Mouse (Mus musculus) cerebellum, adult 11-12 months (tissue): ENCODE measurements at regions not wholly inside any gene's neighbourhood (a gene's known extent, or its start where the extent isn't known, plus 50 kb on each side); places are given as distances from the start of the nearest gene placed in this dataset.
"Not testable (repeated sequence)": the region's sequence is repeated elsewhere in the genome, so short reads cannot be mapped to it uniquely, and the experiment has no call there.

Experiments used
- DNase-seq: peaks from one replicate; pipeline ENCODE4 v3.0.0; 2022

GRCm38 (mm10) chr9:9606322-9606721, 367.4 kb upstream of the Arhgap42 start:
- no peak for DNase-seq

GRCm38 (mm10) chr9:9591263-9591662, 352.4 kb upstream of the Arhgap42 start:
- no peak for DNase-seq

- DNase-seq, result peak; percentile 93
These were observed 344.2 kb upstream of the Arhgap42 start for GRCm38 (mm10) chr9:9583011-9583605.

GRCm38 (mm10) chr9:9582301-9583010, 343.6 kb upstream of the Arhgap42 start:
- peak; percentile 62 for DNase-seq

GRCm38 (mm10) chr9:9568040-9568649, 329.2 kb upstream of the Arhgap42 start:
- no peak for DNase-seq

- no peak for DNase-seq
These were observed 325.6 kb upstream of the Arhgap42 start for GRCm38 (mm10) chr9:9564551-9564950.

GRCm38 (mm10) chr9:9548657-9549056, 309.8 kb upstream of the Arhgap42 start:
- DNase-seq, result no peak

- DNase-seq, result peak; percentile 4
These were observed 308.7 kb upstream of the Arhgap42 start for GRCm38 (mm10) chr9:9547570-9547969.

- DNase-seq, result no peak
These were observed 308.2 kb upstream of the Arhgap42 start for GRCm38 (mm10) chr9:9547121-9547520.

GRCm38 (mm10) chr9:9500345-9500744, 261.4 kb upstream of the Arhgap42 start:
- DNase-seq, result no peak

GRCm38 (mm10) chr9:9493594-9494182, 254.8 kb upstream of the Arhgap42 start:
- no peak for DNase-seq

- no peak for DNase-seq
These were observed 238.2 kb upstream of the Arhgap42 start for GRCm38 (mm10) chr9:9477145-9477544.

- DNase-seq, result no peak
These were observed 236.3 kb upstream of the Arhgap42 start for GRCm38 (mm10) chr9:9475009-9475744.

- DNase-seq, result no peak
These were observed 205.3 kb upstream of the Arhgap42 start for GRCm38 (mm10) chr9:9444213-9444612.

GRCm38 (mm10) chr9:9420326-9420725, 181.4 kb upstream of the Arhgap42 start:
- DNase-seq, result no peak

- no peak for DNase-seq
These were observed 173.7 kb upstream of the Arhgap42 start for GRCm38 (mm10) chr9:9412460-9413181.

- not testable (repeated sequence) for DNase-seq
These were observed 155.3 kb upstream of the Arhgap42 start for GRCm38 (mm10) chr9:9394190-9394589.

- DNase-seq, result no peak
These were observed 137.8 kb upstream of the Arhgap42 start for GRCm38 (mm10) chr9:9376650-9377189.

GRCm38 (mm10) chr9:9375304-9375904, 136.5 kb upstream of the Arhgap42 start:
- DNase-seq, result no peak

GRCm38 (mm10) chr9:9372594-9372993, 133.7 kb upstream of the Arhgap42 start:
- DNase-seq, result no peak

GRCm38 (mm10) chr9:9368731-9369130, 129.8 kb upstream of the Arhgap42 start:
- DNase-seq, result no peak
